ENCODE assay signal across 7 mouse cellular contexts in the genomic region with DNA sequence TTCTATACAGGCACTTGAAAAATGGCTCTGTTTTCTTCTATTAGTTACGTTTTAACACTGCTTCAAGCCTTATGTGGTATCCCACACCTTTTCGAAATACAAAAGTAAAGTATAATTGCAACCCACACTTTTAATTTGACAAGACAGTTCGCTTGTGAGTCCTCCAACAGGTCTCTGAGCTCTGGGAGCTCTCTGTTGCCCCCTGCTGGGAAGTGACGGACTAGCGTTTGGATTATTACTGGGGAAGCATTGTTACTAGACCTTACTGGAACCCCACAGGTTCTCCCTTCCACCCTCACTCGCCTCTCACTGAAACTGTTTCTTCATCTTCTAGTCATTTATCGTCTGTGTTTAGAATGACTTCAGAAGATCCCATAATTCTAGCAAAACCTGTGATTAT. TPM values are rescaled to one million over a fixed set of nuclear protein-coding genes. Genes with fewer than 3 reads are reported as not detected.
DNase-seq lines count a peak whose midpoint lies in the region; ATAC-seq lines count a peak whose summit lies in the region.

No protein-coding gene starts in this region.

- 0 out of 2 replicates have a peak, but pooled peaks have one; percentile 54 for ATAC-seq in erythroid progenitor cell, adult 5-6 weeks (replicated peaks; ENCODE audit: low FRiP score, poor library complexity, severe bottlenecking)

- DNase-seq in 3T3-L1 (ENCODE audit: low read depth, low spot score) (peak; percentile 72), 416B (ENCODE audit: low read depth) (peak; percentile 72)
- peak; percentile 73 for DNase-seq in adrenal gland, postnatal 25 days
- DNase-seq in kidney, postnatal 36 days, result peak; percentile 63 to 85
- peak; percentile 69 for DNase-seq in lung, postnatal 10 days
- DNase-seq in spleen, postnatal 4 days (ENCODE audit: low spot score in 2 of 2), result peak; percentile 52 to 84

RNA-seq across cellular contexts. Expression of a gene that starts 34.4 kb away (rescaled TPM):
- total RNA-seq in adrenal gland, postnatal 25 days (2021), result 1.3 and 1.8 TPM in 2 replicates
- 1.1 TPM in 1 of 2 replicates, not detected in the other for total RNA-seq in erythroid progenitor cell, adult 5-6 weeks (2015; ENCODE audit: low replicate concordance)
- not detected in 2 replicates for total RNA-seq in erythroid progenitor cell, adult 5-6 weeks (2017; ENCODE audit: low replicate concordance)

RNA-seq across cellular contexts. Expression of a gene that starts 34.6 kb away (rescaled TPM):
- total RNA-seq in adrenal gland, postnatal 25 days (2021), result 4.6 and 5.4 TPM in 2 replicates
- total RNA-seq in erythroid progenitor cell, adult 5-6 weeks (2015; ENCODE audit: low replicate concordance), result 98.5 and 105 TPM in 2 replicates
- total RNA-seq in erythroid progenitor cell, adult 5-6 weeks (2017; ENCODE audit: low replicate concordance), result 132 and 168 TPM in 2 replicates

Comparison
In these comparisons a context has a peak if more than half of its experiments do, and no peak if none do; other contexts are left out.
1. Peak in every context shown above with its lines: DNase-seq and ATAC-seq.
2. RNA of a gene that starts 34.6 kb away (total RNA-seq): 98.5 to 168 TPM in erythroid progenitor cell, adult 5-6 weeks; 4.6 to 5.4 TPM in adrenal gland, postnatal 25 days; every median in the first group is over 10 times any median in the second.